Mouse (Mus musculus): Measurements from ENCODE around the gene Haus7. TPM values are rescaled to one million over a fixed set of nuclear protein-coding genes. Genes with fewer than 3 reads are reported as not detected.

Gene Haus7
- polyA plus RNA-seq, 1 experiment from 2014 or later: 72.9 TPM

DNA sequence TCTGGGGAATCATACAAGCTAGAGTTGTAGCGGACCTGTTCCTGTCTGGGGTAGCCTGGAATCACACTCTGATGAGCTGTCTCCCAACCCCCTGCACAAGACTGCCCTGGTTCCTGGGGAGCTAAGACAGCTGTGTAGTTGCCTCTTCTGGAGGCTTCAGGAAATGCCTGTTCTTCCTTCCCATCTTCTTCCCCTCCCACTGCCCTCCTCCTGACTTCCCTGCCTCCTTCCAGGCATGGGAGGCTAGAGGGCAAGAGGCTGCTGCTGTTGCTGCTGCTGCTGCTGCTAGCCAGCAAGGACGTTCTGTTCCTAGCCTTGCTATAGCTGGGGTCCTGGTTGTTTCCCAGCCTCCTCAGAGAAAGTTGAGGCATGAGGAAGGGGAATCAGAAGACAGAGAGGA is 21.5 kb upstream of the Haus7 start:
- 59% methylated on average over 2 of the region's 2 CpGs for WGBS
- H3K27me3 ChIP-seq: peaks cover 17% of the 10 kb centered on the region
- no peaks in the 10 kb centered on the region for H3K4me1 ChIP-seq
- no peak overlapping the region for H3K27ac ChIP-seq
- H3K4me3 ChIP-seq (replicated peaks): no peak overlapping the region
- ATAC-seq (ENCODE audit: low FRiP score): no peak
- H3K9me3 ChIP-seq: no peaks in the 10 kb centered on the region
- no peak overlapping the region for H3K4me2 ChIP-seq
- no peak overlapping the region for H3K9ac ChIP-seq
- H3K36me3 ChIP-seq (replicated peaks): no peaks in the 10 kb centered on the region

DNA sequence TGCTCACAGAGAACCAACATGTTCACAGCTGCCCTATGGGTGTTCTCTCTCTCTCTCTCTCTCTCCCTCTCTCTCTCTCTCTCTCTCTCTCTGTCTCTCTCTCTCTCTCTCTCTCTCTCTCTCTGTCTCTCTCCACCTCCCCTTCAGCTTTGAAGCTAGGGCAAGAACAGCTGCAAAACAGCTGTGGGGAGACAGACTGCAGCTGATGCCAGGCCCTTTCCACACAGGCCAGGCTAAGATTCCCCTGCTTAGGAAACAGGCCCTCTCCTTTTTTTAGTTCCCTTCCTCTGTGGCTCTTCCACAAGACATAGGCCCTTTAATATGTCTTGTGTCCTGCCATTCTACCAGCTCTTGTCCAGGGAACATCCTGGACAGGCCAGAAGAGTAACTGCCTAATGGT is 20.8 kb upstream of the Haus7 start:
- no peak overlapping the region for H3K27ac ChIP-seq
- H3K4me1 ChIP-seq: no peaks in the 10 kb centered on the region
- H3K36me3 ChIP-seq (replicated peaks): no peaks in the 10 kb centered on the region
- no peak overlapping the region for H3K4me2 ChIP-seq
- peaks cover 20% of the 10 kb centered on the region for H3K27me3 ChIP-seq
- ATAC-seq (ENCODE audit: low FRiP score): no peak
- no peaks in the 10 kb centered on the region for H3K9me3 ChIP-seq
- H3K9ac ChIP-seq: no peak overlapping the region
- H3K4me3 ChIP-seq (replicated peaks): no peak overlapping the region

DNA sequence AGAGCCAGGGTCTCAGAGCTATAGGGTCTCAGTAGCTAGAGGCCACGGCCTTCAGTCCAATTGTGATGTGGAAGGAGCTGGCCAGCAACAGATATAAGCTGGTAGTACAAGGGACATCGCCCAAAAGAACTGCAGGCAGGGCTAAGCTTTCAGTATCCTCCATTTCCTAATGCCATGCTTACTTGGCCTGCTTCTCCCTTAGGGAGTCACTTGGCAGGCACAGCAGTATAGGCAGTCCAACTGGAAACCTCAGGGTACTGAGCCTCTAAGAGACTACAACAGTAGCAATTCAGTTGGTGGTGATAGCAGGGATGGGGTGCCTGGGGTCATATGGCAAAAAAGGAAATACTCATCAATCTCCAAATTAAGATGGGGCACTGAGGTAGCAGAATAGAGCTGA is 18.7 kb upstream of the Haus7 start:
- Histone ChIP-seq H3K36me3 (replicated peaks) (no peaks in the 10 kb centered on the region), H3K4me2 (no peak overlapping the region), H3K9ac (no peak overlapping the region), H3K4me3 (replicated peaks) (no peak overlapping the region), H3K4me1 (no peaks in the 10 kb centered on the region), H3K9me3 (no peaks in the 10 kb centered on the region), H3K27me3 (peaks cover 17% of the 10 kb centered on the region; the same call in 1 of the 2 replicates), H3K27ac (no peak overlapping the region)
- no peak for ATAC-seq (ENCODE audit: low FRiP score)
- 85% methylated on average over 2 of the region's 2 CpGs for WGBS

DNA sequence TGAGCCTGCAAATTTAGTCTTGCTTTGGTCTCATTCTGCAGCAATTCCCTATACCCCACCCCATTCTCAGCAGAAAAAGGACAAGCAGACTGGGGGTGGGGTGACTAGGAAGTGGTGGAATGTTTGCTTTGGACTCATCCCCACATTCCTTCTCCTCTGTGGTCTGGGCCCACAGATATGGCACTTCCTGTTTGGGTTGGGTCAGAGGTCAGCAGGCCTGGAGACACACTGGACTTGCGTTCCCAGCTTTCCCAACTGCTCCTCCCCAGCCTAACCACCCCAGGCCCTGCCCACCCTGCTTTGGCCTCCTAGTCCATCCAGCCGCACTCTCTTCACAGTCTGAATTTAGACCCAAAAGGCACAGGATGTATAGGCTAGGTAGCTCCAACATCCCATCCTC is 17.8 kb upstream of the Haus7 start:
- Histone ChIP-seq H3K36me3 (replicated peaks) (no peaks in the 10 kb centered on the region), H3K4me3 (replicated peaks) (no peak overlapping the region), H3K27ac (no peak overlapping the region), H3K4me2 (no peak overlapping the region), H3K9ac (no peak overlapping the region), H3K27me3 (peaks cover 17% of the 10 kb centered on the region; the same call in 1 of the 2 replicates), H3K9me3 (no peaks in the 10 kb centered on the region), H3K4me1 (no peaks in the 10 kb centered on the region)
- 76% methylated on average over 2 of the region's 2 CpGs for WGBS
- no peak for ATAC-seq (ENCODE audit: low FRiP score)

DNA sequence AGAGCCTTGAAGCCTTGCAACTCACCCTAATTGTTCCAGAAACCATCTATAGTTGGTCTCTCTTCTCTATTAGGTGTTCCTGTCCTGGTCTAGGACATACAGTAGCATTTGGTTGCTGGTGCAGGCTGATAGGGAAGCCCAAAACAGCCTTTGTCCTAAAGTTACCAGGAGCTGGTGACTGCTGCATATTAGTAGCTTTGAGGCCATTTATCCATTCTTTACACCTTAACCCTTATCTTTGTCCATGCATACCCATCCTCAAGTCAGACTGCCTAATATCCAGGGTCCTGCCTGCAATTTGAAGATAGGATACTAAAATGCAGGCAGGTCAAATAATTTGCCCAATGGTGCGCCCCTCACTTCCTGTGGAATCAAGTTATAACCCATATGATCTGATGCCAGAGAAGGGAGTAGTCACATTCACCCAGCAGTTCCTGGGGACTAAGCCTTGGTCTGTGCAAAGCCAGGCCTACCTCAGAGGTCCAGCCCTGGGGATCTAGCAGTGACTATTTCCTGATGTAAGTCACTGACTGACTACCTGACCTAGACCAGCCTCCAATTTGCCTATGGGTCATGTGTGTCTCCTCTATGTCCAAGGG is 16.9 kb upstream of the Haus7 start:
- no peak for ATAC-seq (ENCODE audit: low FRiP score)
- 91% methylated on average over 1 of the region's 1 CpGs for WGBS
- Histone ChIP-seq H3K4me2 (no peak overlapping the region), H3K36me3 (replicated peaks) (no peaks in the 10 kb centered on the region), H3K9me3 (no peaks in the 10 kb centered on the region), H3K4me1 (no peaks in the 10 kb centered on the region), H3K9ac (no peak overlapping the region), H3K27ac (no peak overlapping the region), H3K27me3 (peaks cover 17% of the 10 kb centered on the region; the same call in 1 of the 2 replicates), H3K4me3 (replicated peaks) (no peak overlapping the region)

DNA sequence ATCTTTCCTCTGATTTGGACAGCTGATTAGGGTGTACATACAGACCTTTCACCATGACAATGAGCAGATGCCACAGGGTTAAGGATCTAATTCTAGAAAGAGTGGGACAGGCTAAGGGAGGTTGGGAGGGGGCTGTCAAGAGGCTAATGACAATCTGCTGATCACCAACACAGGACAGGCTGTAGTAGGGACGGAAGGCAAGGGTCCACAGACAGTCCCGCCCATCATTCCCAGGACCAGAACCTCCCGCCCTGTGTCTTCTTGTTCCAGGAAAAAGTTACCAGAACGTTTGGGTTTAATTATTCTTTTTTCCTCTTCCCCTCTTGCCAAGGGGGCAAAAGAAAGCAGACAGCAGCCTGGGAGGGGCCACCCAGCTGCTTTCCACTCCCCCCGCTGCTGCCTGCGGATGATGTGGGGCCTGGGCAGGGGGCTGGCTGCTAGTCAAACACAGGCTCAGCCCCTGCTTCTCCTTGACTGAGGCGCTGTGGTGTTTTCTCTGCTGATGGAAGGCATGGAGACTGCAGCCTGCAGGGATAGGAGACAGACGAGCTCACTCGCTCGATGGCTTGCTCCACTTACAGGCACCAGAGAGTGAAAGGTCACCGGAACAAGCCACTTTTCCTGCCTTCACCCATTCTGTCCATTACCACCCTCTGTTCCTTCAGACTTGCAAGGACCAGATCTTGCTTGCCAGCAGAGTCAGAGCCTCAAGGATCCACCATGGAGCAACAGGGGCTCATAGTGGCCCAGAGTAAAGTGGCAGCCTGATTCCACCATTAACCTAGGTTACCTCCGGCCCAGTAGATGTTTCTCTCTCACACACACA is 15.7 kb upstream of the Haus7 start:
- ATAC-seq (ENCODE audit: low FRiP score): no peak
- no peak overlapping the region for H3K4me2 ChIP-seq
- no peaks in the 10 kb centered on the region for H3K4me1 ChIP-seq
- WGBS: 69% methylated on average over 11 of the region's 12 CpGs
- peaks cover 19% of the 10 kb centered on the region; the same call in 1 of the 2 replicates for H3K27me3 ChIP-seq
- H3K36me3 ChIP-seq (replicated peaks): no peaks in the 10 kb centered on the region
- H3K9me3 ChIP-seq: no peaks in the 10 kb centered on the region
- no peak overlapping the region for H3K27ac ChIP-seq
- no peak overlapping the region for H3K4me3 ChIP-seq (replicated peaks)
- no peak overlapping the region for H3K9ac ChIP-seq

DNA sequence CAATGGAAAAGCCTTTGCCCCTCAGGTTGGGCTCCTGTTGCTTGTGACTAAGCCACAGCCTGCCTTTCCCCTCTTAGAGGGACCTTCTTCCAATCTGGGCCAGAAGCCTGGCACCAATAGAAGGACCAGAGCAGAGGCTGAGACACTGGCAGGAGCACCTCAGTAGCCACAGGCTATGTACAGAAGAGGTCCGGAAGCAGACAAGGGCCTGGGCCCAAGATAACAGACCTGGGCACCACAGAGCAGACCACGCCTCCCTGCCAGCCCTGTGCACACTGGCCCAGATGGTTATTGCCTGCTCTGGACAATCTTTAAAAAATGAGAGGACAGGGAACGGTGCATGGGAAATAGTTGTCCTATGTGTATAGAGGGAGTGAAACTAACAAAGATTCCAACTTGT is 12.9 kb upstream of the Haus7 start:
- Histone ChIP-seq H3K9ac (no peak overlapping the region), H3K9me3 (no peaks in the 10 kb centered on the region), H3K27ac (no peak overlapping the region), H3K4me2 (no peak overlapping the region), H3K4me1 (no peaks in the 10 kb centered on the region), H3K27me3 (0 out of 2 replicates have a peak, but pooled peaks cover 7% of the 10 kb centered on the region), H3K4me3 (replicated peaks) (no peak overlapping the region), H3K36me3 (replicated peaks) (no peaks in the 10 kb centered on the region)
- WGBS: 85% methylated on average over 3 of the region's 3 CpGs
- no peak for ATAC-seq (ENCODE audit: low FRiP score)

DNA sequence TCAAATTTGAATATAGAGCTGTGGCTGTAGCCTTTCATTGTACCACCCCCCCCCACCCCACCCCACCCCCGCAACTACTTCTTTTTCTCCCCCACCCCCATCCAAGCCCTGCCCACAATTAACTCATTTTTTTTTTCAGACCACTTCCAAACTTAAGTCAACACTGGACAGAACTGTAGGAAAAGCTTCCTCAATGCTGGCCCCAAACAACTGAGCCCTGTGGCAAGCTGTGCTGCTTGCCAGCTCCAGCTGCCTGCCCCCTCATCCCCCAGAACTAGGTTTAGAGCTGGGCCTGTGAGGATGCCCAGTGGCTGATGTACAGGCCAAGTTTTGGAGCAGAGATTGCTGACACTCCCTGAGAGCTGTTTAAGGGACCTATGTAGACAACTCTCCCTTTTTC is 9.9 kb upstream of the Haus7 start:
- H3K27me3 ChIP-seq: 0 out of 2 replicates have a peak, but pooled peaks cover 2% of the 10 kb centered on the region
- H3K9ac ChIP-seq: no peak overlapping the region
- no peak overlapping the region for H3K27ac ChIP-seq
- WGBS: 80% methylated on average over 1 of the region's 1 CpGs
- no peaks in the 10 kb centered on the region for H3K36me3 ChIP-seq (replicated peaks)
- no peak overlapping the region for H3K4me3 ChIP-seq (replicated peaks)
- ATAC-seq (ENCODE audit: low FRiP score): no peak
- no peak overlapping the region for H3K4me2 ChIP-seq
- no peaks in the 10 kb centered on the region for H3K4me1 ChIP-seq
- no peaks in the 10 kb centered on the region for H3K9me3 ChIP-seq

DNA sequence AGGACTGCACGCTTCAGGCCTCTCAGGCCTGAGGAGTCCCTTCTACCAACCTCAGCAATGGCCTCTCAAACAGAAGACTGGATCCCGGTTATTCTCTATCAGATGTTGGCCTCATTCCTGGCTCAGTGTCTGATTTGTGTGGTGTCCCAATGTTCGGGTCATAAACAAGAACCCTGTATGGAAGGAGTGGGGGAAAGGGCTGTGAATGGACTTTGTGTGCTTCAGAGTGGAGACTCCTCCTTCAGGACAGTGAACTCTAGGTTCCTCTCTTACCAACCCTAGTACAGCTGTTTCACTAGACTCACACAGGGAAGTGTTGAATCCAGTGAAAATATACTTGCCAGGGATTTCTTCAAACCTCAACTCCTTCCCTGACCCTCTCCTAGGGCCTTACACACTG is 9.5 kb upstream of the Haus7 start:
- ATAC-seq (ENCODE audit: low FRiP score): no peak
- Histone ChIP-seq H3K4me3 (replicated peaks) (no peak overlapping the region), H3K4me2 (no peak overlapping the region), H3K9me3 (no peaks in the 10 kb centered on the region), H3K36me3 (replicated peaks) (no peaks in the 10 kb centered on the region), H3K4me1 (no peaks in the 10 kb centered on the region), H3K27ac (no peak overlapping the region), H3K27me3 (0 out of 2 replicates have a peak, but pooled peaks cover 2% of the 10 kb centered on the region), H3K9ac (no peak overlapping the region)
- 82% methylated on average over 3 of the region's 3 CpGs for WGBS

DNA sequence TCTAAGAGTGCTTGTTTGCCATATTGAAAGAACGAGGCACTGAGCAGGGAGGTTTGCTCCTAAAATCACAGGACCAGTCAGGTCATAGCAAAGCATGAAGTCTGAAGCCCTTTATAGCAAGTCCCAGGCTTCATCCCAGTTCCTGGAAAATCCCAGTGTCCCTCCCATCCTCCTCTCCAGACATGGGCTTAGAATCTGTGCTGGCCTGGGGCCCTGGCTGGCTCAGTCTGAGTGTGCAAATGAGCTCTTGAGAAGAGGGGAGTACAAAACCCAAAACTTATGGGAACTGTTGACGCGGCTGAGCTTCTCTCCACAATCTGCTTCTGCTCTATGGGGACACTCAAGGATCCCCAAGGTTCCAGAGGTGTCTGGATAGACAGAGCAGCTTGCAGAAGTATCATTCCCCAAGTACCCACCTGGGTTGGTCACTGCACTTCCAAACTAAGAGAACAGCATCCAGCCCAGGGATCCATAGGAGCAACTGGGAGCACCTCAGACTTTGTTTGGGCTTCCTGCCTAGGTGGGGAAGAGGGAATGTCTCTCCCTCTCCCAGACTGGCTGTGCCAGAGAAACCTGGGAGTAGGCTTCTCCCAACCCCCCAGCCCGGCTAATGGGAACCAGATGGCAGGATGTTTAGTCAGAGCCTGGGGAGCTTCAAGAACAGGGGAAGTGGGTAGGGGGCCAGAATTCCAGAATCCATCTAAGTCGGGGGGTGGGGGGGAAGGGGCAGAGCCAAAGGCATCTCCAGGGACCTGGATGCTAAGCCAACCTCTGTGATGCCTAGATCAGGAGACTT is 8.8 kb upstream of the Haus7 start:
- no peak overlapping the region for H3K9ac ChIP-seq
- H3K27me3 ChIP-seq: 0 out of 2 replicates have a peak, but pooled peaks cover 2% of the 10 kb centered on the region
- no peak overlapping the region for H3K4me2 ChIP-seq
- H3K4me3 ChIP-seq (replicated peaks): no peak overlapping the region
- no peaks in the 10 kb centered on the region for H3K9me3 ChIP-seq
- H3K27ac ChIP-seq: no peak overlapping the region
- no peaks in the 10 kb centered on the region for H3K4me1 ChIP-seq
- 73% methylated on average over 5 of the region's 5 CpGs for WGBS
- no peaks in the 10 kb centered on the region for H3K36me3 ChIP-seq (replicated peaks)
- no peak for ATAC-seq (ENCODE audit: low FRiP score)

DNA sequence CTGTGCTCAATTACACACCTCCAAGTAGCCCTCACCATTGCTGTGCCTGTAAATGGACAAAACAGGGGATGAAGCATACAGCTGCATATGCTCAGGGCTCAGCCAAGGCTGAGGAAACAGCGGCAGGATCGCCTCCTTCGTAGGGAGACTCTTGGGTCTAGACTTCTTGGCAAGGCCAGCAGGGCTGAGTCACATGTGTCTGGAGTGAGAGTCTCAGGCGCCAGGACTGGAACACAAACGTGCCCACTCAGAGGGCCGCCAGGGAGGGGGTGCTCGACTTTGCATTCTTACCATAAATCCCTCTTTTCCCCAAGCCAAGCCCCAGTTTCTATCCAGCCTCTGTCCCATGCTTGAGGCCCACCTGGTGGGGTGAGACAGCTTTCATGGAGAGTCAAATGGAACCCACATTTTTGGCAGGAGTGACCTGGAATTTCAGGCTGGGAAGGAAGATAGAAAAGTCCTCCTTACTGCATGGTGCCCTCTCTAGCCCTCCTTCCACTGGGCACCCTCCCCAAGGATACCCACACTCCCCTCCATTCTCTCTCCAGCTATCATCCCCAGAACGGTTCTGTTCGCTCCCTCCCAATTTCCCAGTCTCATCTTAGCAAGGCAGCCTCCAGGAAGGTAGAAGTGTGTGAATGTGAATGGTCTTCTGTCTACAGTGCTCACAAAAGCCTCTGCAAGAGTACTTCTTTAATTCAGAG is 6.8 kb upstream of the Haus7 start:
- Histone ChIP-seq H3K9me3 (no peaks in the 10 kb centered on the region), H3K4me1 (no peaks in the 10 kb centered on the region), H3K9ac (no peak overlapping the region), H3K27me3 (0 out of 2 replicates have a peak, but pooled peaks cover 2% of the 10 kb centered on the region), H3K36me3 (replicated peaks) (no peaks in the 10 kb centered on the region), H3K4me3 (replicated peaks) (no peak overlapping the region), H3K27ac (no peak overlapping the region), H3K4me2 (no peak overlapping the region)
- ATAC-seq (ENCODE audit: low FRiP score): no peak
- WGBS: 63% methylated on average over 9 of the region's 9 CpGs

DNA sequence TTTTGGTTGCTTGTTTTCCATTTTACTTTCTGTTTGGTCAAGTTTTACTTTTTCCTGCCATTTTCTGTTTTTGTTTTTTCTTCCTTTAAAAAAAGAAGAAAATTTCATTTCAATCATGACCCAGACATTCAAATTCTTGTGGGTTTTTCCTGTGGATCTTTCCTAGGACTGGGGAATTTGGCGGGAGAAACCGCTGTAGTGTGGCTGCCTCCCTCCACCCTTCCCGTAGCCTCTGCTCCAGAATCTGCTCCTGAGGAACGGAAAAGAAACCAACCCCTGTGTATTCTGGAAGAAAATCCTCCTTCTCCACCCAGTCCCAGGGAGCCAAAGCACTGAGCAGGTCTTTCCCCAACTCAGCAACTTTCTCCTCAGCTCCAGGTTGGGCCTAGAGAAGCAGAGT is 1.9 kb upstream of the Haus7 start:
- Histone ChIP-seq H3K27me3 (no peaks in the 10 kb centered on the region), H3K4me3 (replicated peaks) (no peak overlapping the region), H3K9ac (no peak overlapping the region), H3K4me2 (no peak overlapping the region), H3K36me3 (replicated peaks) (no peaks in the 10 kb centered on the region), H3K27ac (no peak overlapping the region), H3K4me1 (peaks cover 10% of the 10 kb centered on the region), H3K9me3 (no peaks in the 10 kb centered on the region)
- ATAC-seq (ENCODE audit: low FRiP score): no peak
- WGBS: 83% methylated on average over 4 of the region's 4 CpGs
